Mouse (Mus musculus): Measurements from ENCODE around the gene Arsb.

DNA sequence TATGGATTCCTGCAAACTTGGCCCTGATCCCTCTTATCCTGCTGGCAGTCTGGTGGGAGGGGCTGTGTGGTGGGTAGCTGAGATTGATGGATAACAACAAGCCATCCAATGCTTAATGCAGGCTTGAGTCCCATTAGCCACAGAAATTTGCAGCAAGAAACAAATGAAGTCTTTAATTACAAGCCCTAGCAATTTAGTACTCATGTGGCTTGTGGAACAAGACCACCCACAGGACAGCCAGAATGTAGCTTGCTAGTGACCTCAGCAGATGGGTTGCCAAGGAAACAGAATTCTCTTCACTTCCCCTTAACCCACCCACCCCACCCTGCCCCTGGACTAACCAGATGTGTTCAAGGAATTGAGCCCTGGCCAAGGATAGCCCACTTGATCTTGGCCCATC, 194.8 kb downstream of the Arsb start:
- TF ChIP-seq CTCF (IDR thresholded peaks at IDR 0.05; ENCODE audit: low read depth, low read length) (no peak), GATA1 (IDR thresholded peaks at IDR 0.05; ENCODE audit: borderline replicate concordance, low read length) (no peak), POLR2AphosphoS5 (IDR thresholded peaks at IDR 0.05; ENCODE audit: insufficient replicate concordance, low read depth, low read length) (no peak)

All from G1E (cell line).